Mouse (Mus musculus) spleen, adult 12 weeks (tissue): ENCODE measurements around the gene Ppil2.

ENCODE experiments used
- DNase-seq: peaks from one replicate; pipeline ENCODE4 v3.0.0; 2022; ENCODE audit warnings: low spot score

Ppil2 gene

GRCm38 (mm10) chr16:17096938-17097337, 14.1 kb downstream of the Ppil2 start:
- no peak for DNase-seq

GRCm38 (mm10) chr16:17088346-17088745, 22.7 kb downstream of the Ppil2 start:
- no peak for DNase-seq

- DNase-seq: no peak
These were observed 24.3 kb downstream of the Ppil2 start for GRCm38 (mm10) chr16:17086669-17087193.

- no peak for DNase-seq
These were observed 24.8 kb downstream of the Ppil2 start for GRCm38 (mm10) chr16:17086241-17086640.

- DNase-seq: no peak
These were observed 25.4 kb downstream of the Ppil2 start for GRCm38 (mm10) chr16:17085636-17086035.

GRCm38 (mm10) chr16:17082121-17082792, 28.8 kb downstream of the Ppil2 start:
- DNase-seq: no peak

GRCm38 (mm10) chr16:17078101-17078500, 33.0 kb downstream of the Ppil2 start:
- DNase-seq: no peak

- DNase-seq: no peak
These were observed 34.2 kb downstream of the Ppil2 start for GRCm38 (mm10) chr16:17076869-17077268.

GRCm38 (mm10) chr16:17076301-17076700, 34.8 kb downstream of the Ppil2 start:
- no peak for DNase-seq

- DNase-seq: no peak
These were observed 38.1 kb downstream of the Ppil2 start for GRCm38 (mm10) chr16:17073000-17073399.

GRCm38 (mm10) chr16:17070716-17071115, 40.3 kb downstream of the Ppil2 start:
- no peak for DNase-seq

GRCm38 (mm10) chr16:17069511-17070443, 41.3 kb downstream of the Ppil2 start, which contains the start of gene Ypel1:
Gene Ypel1 (plus strand): TSS chr16:17069696.
- peak; percentile 42 for DNase-seq

- DNase-seq: no peak
These were observed 43.5 kb downstream of the Ppil2 start for GRCm38 (mm10) chr16:17067552-17067951.

GRCm38 (mm10) chr16:17062338-17062737, 48.7 kb downstream of the Ppil2 start:
- no peak for DNase-seq

GRCm38 (mm10) chr16:17055584-17055983, 55.5 kb downstream of the Ppil2 start:
- no peak for DNase-seq

- DNase-seq: no peak
These were observed 57.2 kb downstream of the Ppil2 start for GRCm38 (mm10) chr16:17053903-17054302.

GRCm38 (mm10) chr16:17052087-17052486, 59.0 kb downstream of the Ppil2 start:
- DNase-seq: no peak

GRCm38 (mm10) chr16:17049886-17050285, 61.2 kb downstream of the Ppil2 start:
- no peak for DNase-seq

- DNase-seq: no peak
These were observed 65.8 kb downstream of the Ppil2 start for GRCm38 (mm10) chr16:17045287-17045686.

GRCm38 (mm10) chr16:17044320-17044719, 66.7 kb downstream of the Ppil2 start:
- DNase-seq: no peak

- DNase-seq: no peak
These were observed 69.6 kb downstream of the Ppil2 start for GRCm38 (mm10) chr16:17041417-17041816.

- DNase-seq: no peak
These were observed 70.3 kb downstream of the Ppil2 start for GRCm38 (mm10) chr16:17040716-17041115.
